Mouse (Mus musculus) adrenal gland, adult 8-10 months (tissue): ENCODE data around the gene Pabpc4. TPM values are rescaled to one million over a fixed set of nuclear protein-coding genes. Genes with fewer than 3 reads are reported as not detected.

Experiments used
- DNase-seq: peaks from one replicate; pipeline ENCODE4 v3.0.0; 2022
- total RNA-seq, 4 experiments: library from RNA; stranded (reverse); gene quantifications; 2 replicates each; pipeline ENCODE4 v1.2.4; 2022

Gene Pabpc4
- total RNA-seq, result 10 to 100 TPM; 82.8 to 96.1 (median 90.0) TPM

- no peak for DNase-seq
Measured at GRCm38 (mm10) chr4:123261721-123262401, at the start of gene Pabpc4. Pabpc4 (plus strand) TSS chr4:123262351.

GRCm38 (mm10) chr4:123213975-123214374, 48.2 kb upstream of the Pabpc4 start:
- DNase-seq, result peak; percentile 87

DNA sequence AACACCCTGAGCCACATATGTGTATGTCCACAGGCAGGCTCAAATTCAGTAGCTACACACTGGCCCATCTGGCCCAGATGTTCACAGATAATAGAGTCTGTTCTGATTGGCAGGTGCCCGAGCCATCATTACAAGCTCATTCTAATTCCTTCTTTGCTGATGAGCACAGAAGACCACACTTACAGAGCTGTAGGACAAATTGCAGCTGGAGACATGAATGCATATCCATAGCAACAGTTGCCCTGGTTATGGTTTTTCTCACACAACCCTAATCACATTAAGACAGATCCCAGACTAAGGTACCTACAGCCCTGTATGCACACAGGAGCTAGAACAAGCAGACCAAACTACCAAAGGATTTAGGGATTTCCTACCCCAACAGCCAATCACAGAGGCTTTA, 46.8 kb upstream of the Pabpc4 start:
- no peak for DNase-seq

DNA sequence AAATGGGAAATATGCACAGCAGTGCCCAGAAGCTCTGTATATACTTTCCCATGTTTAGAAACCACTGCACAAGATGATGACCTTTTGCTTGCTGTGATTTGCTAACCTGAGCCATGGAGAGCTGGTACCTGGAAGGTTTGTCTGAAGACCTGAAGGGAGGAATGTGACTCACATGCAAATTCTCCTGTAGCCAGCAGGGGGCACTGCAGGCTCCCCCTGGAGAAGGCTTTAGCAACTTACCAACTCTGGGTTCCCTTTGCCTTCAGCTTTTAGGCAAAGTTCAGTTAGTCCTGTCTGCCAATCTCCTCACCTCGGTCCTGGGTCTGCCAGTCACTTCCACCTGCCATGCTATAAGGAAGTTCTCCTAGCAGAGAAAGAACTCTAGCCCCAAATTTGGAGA, 45.4 kb upstream of the Pabpc4 start:
- DNase-seq, result no peak

DNA sequence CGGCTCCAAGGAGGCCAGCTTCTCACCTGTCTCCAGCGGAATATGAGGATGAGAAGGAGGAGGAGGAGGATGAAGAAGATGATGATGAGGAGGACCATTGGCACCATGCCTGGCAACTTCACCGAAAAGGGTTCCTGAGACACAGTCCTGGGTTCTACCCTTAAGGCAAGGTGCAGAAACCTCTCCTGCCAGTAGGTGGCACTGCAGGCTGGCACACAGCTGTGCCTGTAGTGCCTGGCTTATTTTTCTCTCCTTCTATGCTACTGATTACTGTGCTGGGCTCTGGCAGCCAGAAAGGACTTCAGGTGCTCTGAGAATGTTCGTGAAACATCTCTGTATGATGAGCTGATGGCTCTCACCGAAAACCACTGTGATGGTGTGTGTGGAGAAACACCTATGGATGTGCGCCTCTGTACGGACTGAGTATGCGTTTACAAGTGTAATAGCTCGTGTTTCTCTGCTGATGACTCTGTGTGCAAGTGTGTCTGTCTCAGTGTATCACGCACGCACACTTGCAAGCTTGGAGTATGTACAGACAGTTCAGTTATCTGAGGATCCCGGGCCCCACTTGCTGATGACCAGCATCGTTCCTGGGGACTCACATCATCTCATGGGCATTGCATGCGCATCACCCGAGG, 42.3 kb upstream of the Pabpc4 start:
- peak; percentile 70 for DNase-seq

DNA sequence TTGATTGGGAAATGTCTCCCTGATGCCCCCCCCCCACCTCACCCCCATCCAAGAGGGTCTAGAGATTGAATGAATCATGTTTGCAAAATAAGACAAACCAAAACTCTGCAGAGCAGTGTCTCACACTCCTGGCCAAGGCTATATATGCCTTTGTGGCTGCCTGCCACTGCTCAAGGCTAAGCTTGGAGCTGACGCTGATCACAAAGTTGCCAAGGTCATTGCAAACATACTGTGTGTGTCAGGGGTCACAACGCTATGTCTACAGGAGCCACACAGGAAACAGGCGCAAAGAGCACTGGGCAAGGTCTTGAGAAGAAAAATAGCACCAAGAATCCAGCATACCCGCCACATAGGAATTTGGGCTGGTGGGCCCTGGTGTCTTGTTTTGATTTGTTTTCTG, 41.5 kb upstream of the Pabpc4 start:
- DNase-seq, result peak; percentile 74

DNA sequence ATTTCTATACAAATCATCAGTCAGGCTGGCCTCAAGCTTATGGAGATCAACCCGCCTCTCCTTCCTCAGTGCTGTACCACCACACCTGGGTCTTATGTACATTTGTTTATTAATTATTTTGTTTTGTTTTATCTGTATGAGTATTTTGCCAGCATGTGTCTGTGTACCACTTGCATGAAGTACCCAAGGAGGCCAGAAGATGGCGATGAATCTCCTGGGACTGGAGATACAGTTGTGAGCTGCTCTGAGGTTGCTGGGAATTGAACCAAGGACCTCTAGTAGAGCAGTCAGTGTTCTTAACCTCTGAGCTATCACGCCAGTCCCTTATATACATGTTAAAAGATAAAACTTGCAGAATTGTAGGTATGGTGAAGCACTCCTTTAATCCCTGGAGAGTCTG, 38.8 kb upstream of the Pabpc4 start:
- no peak for DNase-seq

DNA sequence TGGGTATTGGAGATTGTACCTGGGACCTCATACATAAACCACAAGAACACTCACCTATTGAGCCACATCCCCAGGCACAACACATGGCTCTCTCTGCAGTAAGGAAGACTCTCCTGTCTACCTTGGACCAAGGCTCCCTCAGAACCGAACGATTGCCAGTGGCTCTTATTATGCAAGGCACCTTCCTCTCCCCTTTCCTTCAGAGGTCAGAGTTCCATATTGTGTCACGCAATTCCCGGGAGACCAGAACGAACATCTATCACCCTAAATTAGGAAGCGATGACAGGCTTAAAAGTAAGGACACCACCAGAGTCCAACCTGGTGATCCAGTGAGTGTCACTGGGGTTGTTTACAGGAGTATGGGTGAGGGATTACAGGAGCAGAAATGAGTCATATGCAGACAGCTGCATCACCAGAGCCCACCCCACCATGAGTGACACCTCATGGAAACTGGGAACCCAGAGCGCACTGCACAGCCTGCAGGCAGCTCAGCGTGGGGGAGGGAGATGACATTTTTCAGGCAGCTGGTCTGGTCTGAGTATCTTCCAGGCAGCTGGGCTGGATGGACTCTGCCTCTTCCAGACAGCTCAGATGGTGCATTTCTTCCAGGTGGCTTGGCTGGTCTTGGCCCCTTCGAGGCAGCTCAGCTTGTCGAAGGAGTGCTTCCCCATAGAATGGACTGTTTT, 36.3 kb upstream of the Pabpc4 start:
- DNase-seq, result no peak

DNA sequence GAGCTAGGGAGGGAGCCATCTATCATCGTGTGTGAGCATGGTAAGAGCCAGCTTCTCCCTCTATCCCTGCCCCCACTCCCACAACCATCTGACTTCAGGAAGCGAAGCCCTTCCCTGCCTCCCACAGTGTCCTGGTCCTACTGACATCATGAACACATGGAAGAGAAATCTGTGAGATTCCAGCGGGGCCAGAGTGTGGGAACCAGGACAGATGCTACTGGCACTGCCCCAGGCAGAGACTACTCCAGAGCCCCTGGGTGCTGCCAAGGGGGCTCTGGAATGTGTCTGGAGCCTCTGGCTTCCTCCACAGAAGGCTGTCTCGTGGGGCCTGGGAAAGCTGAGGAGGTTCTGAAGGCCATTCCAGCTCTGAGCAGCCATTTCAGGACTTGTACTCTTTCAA, 34.4 kb upstream of the Pabpc4 start:
- no peak for DNase-seq

DNA sequence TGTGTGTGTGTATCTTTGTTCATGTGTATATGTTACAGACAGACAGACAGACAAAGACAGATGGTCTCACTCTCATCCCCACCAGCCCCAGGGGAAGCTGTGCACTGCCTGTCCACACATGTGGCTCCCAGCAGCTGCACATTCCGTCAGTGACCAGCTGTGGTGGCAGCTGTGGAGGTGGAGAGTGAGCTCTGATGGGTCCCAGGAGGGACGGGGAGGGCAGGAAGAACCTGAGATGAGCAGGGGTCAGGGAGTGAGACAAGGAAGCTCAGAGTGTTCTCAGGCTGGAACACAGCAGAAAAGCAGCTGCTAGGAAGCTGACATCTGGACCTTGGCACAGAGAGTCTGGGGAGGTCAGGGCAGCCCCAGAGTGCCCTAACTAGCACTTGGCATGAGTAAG, 33.9 kb upstream of the Pabpc4 start:
- DNase-seq, result no peak

DNA sequence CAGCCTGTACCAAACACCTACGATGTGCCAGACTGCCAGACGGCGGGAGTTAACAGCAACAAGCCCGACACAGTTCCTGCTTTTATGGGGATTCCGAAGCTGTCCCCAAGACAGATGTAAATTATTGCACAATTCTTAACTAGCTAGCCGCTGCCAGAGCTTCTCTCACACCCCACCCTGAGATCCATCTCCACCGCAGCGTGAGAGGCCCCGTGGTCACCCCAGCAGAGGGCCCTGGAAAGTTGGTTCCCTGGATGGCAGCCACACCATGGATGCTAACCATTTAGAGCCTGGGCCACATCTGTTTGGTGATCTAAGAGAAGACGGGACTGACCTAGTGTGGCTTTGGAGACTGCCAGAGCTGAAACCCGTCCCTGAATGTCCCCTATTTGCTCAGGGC, 33.0 kb upstream of the Pabpc4 start:
- DNase-seq, result no peak

DNA sequence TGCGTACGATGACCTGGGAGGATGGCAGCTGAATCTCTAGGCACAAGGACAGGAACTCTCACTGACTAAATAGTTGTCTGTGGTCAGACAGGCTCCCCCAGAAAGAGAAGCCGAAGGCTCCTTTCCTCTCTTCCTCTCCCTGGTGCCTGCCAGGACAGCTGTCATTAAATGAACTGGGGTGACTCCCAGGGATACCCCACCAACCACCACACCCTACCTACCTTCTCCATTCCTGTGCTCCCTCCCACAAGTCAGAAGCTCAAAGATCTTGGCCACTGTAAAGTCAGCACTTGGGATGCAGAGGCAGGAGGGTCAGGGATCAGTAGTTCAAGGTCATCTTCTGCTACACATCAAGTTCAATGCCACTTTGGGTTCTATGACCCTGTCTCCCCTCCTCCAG, 29.3 kb upstream of the Pabpc4 start:
- no peak for DNase-seq

- no peak for DNase-seq
Measured at GRCm38 (mm10) chr4:123233492-123234084, 28.6 kb upstream of the Pabpc4 start, which contains the start of gene Heyl. Heyl (plus strand) TSS chr4:123233556.

DNA sequence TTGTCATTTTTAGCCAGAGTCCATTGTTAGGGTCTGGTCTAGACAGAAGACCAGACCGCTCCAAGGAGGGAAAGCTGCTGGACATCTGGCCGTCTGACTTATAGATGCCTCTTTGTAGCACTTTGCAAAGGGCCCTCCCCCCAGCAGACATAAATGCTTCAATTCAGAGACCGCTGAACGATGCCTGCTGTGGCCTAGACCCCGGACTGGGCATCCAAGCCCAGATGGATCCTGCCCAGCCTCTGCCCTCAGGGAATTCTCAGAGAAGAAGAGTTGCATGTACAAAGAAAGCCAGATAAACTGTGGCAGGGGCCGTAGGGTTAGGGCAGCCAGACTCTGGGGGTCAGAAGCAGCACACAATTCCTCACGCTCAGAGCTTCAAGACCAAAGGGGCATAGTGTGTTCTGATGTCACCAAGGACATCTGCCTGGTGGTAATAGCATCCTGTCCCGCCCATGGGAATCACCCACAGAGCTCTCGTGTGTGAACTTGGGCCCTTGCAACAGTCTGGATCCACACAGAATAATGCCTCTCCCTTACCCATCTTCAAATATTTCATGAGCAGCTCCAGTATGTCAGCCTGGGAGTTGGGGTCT, 26.2 kb upstream of the Pabpc4 start:
- no peak for DNase-seq

DNA sequence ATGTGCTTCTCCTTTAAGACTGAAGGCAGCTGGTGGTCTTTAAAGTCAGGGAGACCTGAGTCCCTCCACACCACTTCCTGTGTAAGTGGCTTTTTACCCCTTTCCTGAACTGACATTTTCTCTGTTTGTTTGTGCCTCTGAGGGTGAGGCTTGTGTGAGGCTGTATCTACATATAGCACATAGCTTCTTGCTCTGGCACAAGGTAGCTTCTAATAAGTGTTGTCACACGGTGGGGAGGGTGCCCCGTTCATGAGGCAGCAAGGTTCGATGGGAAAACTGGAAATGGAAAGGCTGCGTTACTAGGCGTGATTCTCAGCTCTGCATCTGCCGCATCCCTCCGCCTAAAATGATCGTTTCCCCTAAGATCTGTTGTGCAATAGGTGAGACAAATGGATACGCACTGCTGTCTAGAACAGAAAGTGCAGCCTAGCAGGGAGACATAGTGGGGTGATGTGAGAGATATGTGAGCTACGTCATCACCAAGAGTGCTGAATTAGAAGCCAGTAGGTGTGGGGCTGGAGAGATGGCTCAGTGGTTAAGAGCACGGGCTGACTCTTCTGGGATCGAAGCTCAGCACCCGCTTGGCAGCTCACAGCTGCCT, 25.6 kb upstream of the Pabpc4 start:
- DNase-seq, result no peak

- DNase-seq, result no peak
Measured at GRCm38 (mm10) chr4:123237386-123238266, 24.5 kb upstream of the Pabpc4 start.

GRCm38 (mm10) chr4:123239361-123240203, 22.6 kb upstream of the Pabpc4 start:
- no peak for DNase-seq

DNA sequence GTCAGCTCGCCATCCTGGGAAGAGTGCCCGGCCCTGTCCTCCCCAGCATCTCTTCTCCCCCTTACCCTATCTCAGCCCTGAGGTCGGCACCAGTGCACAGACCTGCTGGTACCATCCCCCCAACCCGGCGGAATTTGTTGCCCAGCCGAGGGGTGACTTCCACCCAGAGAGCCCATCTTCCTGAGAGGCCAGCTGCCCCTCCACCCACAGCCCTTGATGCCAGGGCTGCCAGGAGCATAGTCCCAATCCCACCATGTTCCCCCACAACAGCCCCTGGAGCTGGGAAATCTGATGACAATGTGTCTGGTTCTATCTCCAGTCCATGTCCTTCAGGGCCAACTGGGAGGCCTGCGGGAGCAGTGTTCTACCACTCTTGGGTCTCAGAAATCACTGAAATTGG, 15.9 kb upstream of the Pabpc4 start:
- DNase-seq, result no peak

DNA sequence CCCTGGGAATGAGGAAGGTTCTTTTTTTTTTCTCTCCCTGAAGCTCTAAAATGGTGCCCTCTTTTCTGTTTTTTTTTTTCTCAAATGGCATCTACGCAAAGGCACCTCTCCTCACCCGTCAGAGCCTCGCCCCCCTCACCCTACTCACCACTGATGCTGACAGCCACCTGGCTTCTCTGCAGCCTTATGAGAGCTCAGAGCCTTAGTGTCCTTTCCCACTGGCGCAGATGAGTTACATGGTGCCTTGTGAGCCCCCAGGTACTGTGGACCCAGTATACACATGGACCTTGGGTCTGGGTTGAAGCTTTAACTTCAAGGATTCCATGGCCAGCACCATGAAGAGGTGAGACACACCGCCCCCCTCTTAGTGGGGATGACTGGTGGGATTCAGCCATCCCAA, 15.5 kb upstream of the Pabpc4 start:
- DNase-seq, result no peak

- no peak for DNase-seq
Measured at GRCm38 (mm10) chr4:123247147-123247880, 14.8 kb upstream of the Pabpc4 start.
